ENCODE assay signal across 8 mouse cellular contexts in genomic region chr10:126984189-126985004, GRCm38 (mm10). TPM values are rescaled to one million over a fixed set of nuclear protein-coding genes. Genes with fewer than 3 reads are reported as not detected.
DNase-seq lines count a peak whose midpoint lies in the region; ATAC-seq and TF ChIP-seq lines count a peak whose summit lies in the region.

No protein-coding gene starts in this region.

- peak overlapping the region; percentile 45; the same call in 1 of the 2 replicates for H3K9ac ChIP-seq in forebrain, embryonic 12.5 days
- 0 out of 2 replicates have a peak overlapping the region, but pooled peaks have one; percentile 22 for H3K9ac ChIP-seq in hindbrain, postnatal 0 days (replicated peaks; ENCODE audit: low read length)

- peaks cover 86% of the 10 kb centered on the region for H3K4me1 ChIP-seq in forebrain, embryonic 12.5 days
- peaks cover 62% of the 10 kb centered on the region for H3K4me1 ChIP-seq in hindbrain, postnatal 0 days (ENCODE audit: insufficient read depth, low read length)

- no peak overlapping the region for H3K4me3 ChIP-seq in forebrain, embryonic 12.5 days (replicated peaks)
- no peak overlapping the region for H3K4me3 ChIP-seq in hindbrain, postnatal 0 days (ENCODE audit: low read length)

- no peaks in the 10 kb centered on the region for H3K36me3 ChIP-seq in forebrain, embryonic 12.5 days (replicated peaks)
- no peaks in the 10 kb centered on the region for H3K36me3 ChIP-seq in hindbrain, postnatal 0 days (ENCODE audit: insufficient read depth, low read length)

- H3K27ac ChIP-seq in forebrain, embryonic 12.5 days, result peak overlapping the region; percentile 72
- peak overlapping the region; percentile 48; the same call in 1 of the 2 replicates for H3K27ac ChIP-seq in hindbrain, postnatal 0 days

- ATAC-seq in forebrain, embryonic 12.5 days (ENCODE audit: low FRiP score), result no peak
- no peak for ATAC-seq in hindbrain, postnatal 0 days

- H3K27me3 ChIP-seq in forebrain, embryonic 12.5 days, result no peaks in the 10 kb centered on the region
- H3K27me3 ChIP-seq in hindbrain, postnatal 0 days (ENCODE audit: insufficient read depth, low read length), result no peaks in the 10 kb centered on the region

- DNase-seq in layer of hippocampus, adult 9-11 months, result peak; percentile 54
- DNase-seq in layer of hippocampus, postnatal 36 days, result no peak
- DNase-seq in ZHBTc4 (ENCODE audit: low read depth, low spot score), result peak; percentile 63
- DNase-seq in hindbrain, postnatal 0 days (ENCODE audit: low spot score), result peak; percentile 58
- peak; percentile 62 for DNase-seq in lung, postnatal 36 days
- DNase-seq in frontal cortex, postnatal 25 days (ENCODE audit: low spot score in 2 of 2), result no peak
- DNase-seq in urinary bladder, adult 18-20 months (ENCODE audit: low spot score in 2 of 2), result no peak

- H3K9me3 ChIP-seq in forebrain, embryonic 12.5 days, result no peaks in the 10 kb centered on the region
- no peaks in the 10 kb centered on the region for H3K9me3 ChIP-seq in hindbrain, postnatal 0 days (ENCODE audit: low read length)

- H3K4me2 ChIP-seq in forebrain, embryonic 12.5 days, result peak overlapping the region; percentile 30
- H3K4me2 ChIP-seq in hindbrain, postnatal 0 days (ENCODE audit: low read depth, low read length), result peak overlapping the region; percentile 91

- WGBS in forebrain, embryonic 12.5 days, result 53% methylated on average over 5 of the region's 5 CpGs
- 19% methylated on average over 5 of the region's 5 CpGs for WGBS in hindbrain, postnatal 0 days

- no peak for TF ChIP-seq CTCF in hindbrain, postnatal 0 days (IDR thresholded peaks at IDR 0.05; ENCODE audit: low read depth)

RNA-seq across cellular contexts. Expression of gene Ctdsp2, which starts 5.9 kb away (rescaled TPM):
- 100 to 1,000 TPM; 103 to 114 TPM for total RNA-seq in layer of hippocampus, postnatal 36 days (2021)
- polyA plus RNA-seq in forebrain, embryonic 12.5 days (2016; fragmentation: Nextera tagmentation; extraction: Ambion mirVana), result 49.2 and 49.5 TPM in 2 replicates
- total RNA-seq in hindbrain, postnatal 0 days (2014; rRNA removed), result 64.5 and 64.7 TPM in 2 replicates
- polyA plus RNA-seq in hindbrain, postnatal 0 days (2015; fragmentation: Nextera tagmentation; extraction: Ambion mirVana), result 15.0 and 16.7 TPM in 2 replicates

RNA-seq across cellular contexts. Expression of gene Avil, which starts 16.1 kb away (rescaled TPM):
- total RNA-seq in layer of hippocampus, postnatal 36 days (2021), result under 1 TPM; 0.35 to 0.40 TPM
- polyA plus RNA-seq in forebrain, embryonic 12.5 days (2016; fragmentation: Nextera tagmentation; extraction: Ambion mirVana), result 0.21 TPM in 1 of 2 replicates, not detected in the other
- 0.52 and 1.3 TPM in 2 replicates for total RNA-seq in hindbrain, postnatal 0 days (2014; rRNA removed)
- 0.98 and 1.4 TPM in 2 replicates for polyA plus RNA-seq in hindbrain, postnatal 0 days (2015; fragmentation: Nextera tagmentation; extraction: Ambion mirVana)

RNA-seq across cellular contexts. Expression of gene Tsfm, which starts 46.2 kb away (rescaled TPM):
- total RNA-seq in layer of hippocampus, postnatal 36 days (2021), result 10 to 100 TPM; 25.8 to 28.0 TPM
- polyA plus RNA-seq in forebrain, embryonic 12.5 days (2016; fragmentation: Nextera tagmentation; extraction: Ambion mirVana), result 82.7 and 82.8 TPM in 2 replicates
- total RNA-seq in hindbrain, postnatal 0 days (2014; rRNA removed), result 31.4 and 49.0 TPM in 2 replicates
- 62.4 and 62.7 TPM in 2 replicates for polyA plus RNA-seq in hindbrain, postnatal 0 days (2015; fragmentation: Nextera tagmentation; extraction: Ambion mirVana)

RNA-seq across cellular contexts. Expression of gene Mettl1, which starts 56.8 kb away (rescaled TPM):
- 10 to 100 TPM; 12.0 to 12.6 TPM for total RNA-seq in layer of hippocampus, postnatal 36 days (2021)
- 31.4 and 35.5 TPM in 2 replicates for polyA plus RNA-seq in forebrain, embryonic 12.5 days (2016; fragmentation: Nextera tagmentation; extraction: Ambion mirVana)
- 9.3 and 10.0 TPM in 2 replicates for total RNA-seq in hindbrain, postnatal 0 days (2014; rRNA removed)
- polyA plus RNA-seq in hindbrain, postnatal 0 days (2015; fragmentation: Nextera tagmentation; extraction: Ambion mirVana), result 23.8 and 23.9 TPM in 2 replicates

RNA-seq across cellular contexts. Expression of gene Eef1akmt3, which starts 56.9 kb away (rescaled TPM):
- total RNA-seq in layer of hippocampus, postnatal 36 days (2021), result under 1 TPM; 0.27 to 0.30 TPM
- 0.14 and 0.20 TPM in 2 replicates for polyA plus RNA-seq in forebrain, embryonic 12.5 days (2016; fragmentation: Nextera tagmentation; extraction: Ambion mirVana)
- 0.31 TPM in 1 of 2 replicates, not detected in the other for total RNA-seq in hindbrain, postnatal 0 days (2014; rRNA removed)
- polyA plus RNA-seq in hindbrain, postnatal 0 days (2015; fragmentation: Nextera tagmentation; extraction: Ambion mirVana), result 0.19 TPM in 2 replicates

Comparison
In these comparisons a context has a peak if more than half of its experiments do, and no peak if none do; other contexts are left out.
1. DNase-seq: peak in layer of hippocampus, adult 9-11 months (single experiment), ZHBTc4 (single experiment), hindbrain, postnatal 0 days (single experiment) and lung, postnatal 36 days (single experiment); none in layer of hippocampus, postnatal 36 days (0 of 2), frontal cortex, postnatal 25 days (0 of 2) and urinary bladder, adult 18-20 months (0 of 2).